ENCODE assay signal across 14 mouse cellular contexts in genomic region chr2:118353916-118354403, GRCm38 (mm10). TPM values are rescaled to one million over a fixed set of nuclear protein-coding genes. Genes with fewer than 3 reads are reported as not detected.
DNase-seq lines count a peak whose midpoint lies in the region; ATAC-seq lines count a peak whose summit lies in the region.
"Had no signal": no experiment of that assay in that cellular context is flagged by ENCODE, and none has a peak within 500 bp of the region (broad histone marks: within the 10 kb centered on the region; RNA-seq: fewer than 3 reads in every experiment).

No protein-coding gene starts in this region.

- no peak overlapping the region for H3K4me3 ChIP-seq in hindbrain, embryonic 11.5 days (ENCODE audit: low read depth, low read length)
- H3K4me3 ChIP-seq in hindbrain, embryonic 14.5 days (replicated peaks; ENCODE audit: low read length) = no peak overlapping the region
- H3K4me3 ChIP-seq: embryonic facial prominence, embryonic 13.5 days; limb, embryonic 15.5 days; lung, embryonic 15.5 days; midbrain, embryonic 12.5 days; neural tube, embryonic 13.5 days had no signal

- no peaks in the 10 kb centered on the region for H3K36me3 ChIP-seq in hindbrain, embryonic 11.5 days (ENCODE audit: control insufficient read depth, insufficient read depth, low read length)
- no peaks in the 10 kb centered on the region for H3K36me3 ChIP-seq in hindbrain, embryonic 14.5 days (replicated peaks; ENCODE audit: control insufficient read depth, insufficient read depth)
- H3K36me3 ChIP-seq: embryonic facial prominence, embryonic 13.5 days; limb, embryonic 15.5 days; lung, embryonic 15.5 days; midbrain, embryonic 12.5 days; neural tube, embryonic 13.5 days had no signal

- WGBS in hindbrain, embryonic 11.5 days = 60% methylated on average over 4 of the region's 4 CpGs
- WGBS in hindbrain, embryonic 14.5 days = 40% methylated on average over 4 of the region's 4 CpGs

- no peaks in the 10 kb centered on the region for H3K4me1 ChIP-seq in hindbrain, embryonic 11.5 days (replicated peaks; ENCODE audit: control insufficient read depth, insufficient read depth, low read length)
- no peaks in the 10 kb centered on the region for H3K4me1 ChIP-seq in hindbrain, embryonic 14.5 days (replicated peaks; ENCODE audit: control insufficient read depth, insufficient read depth, low read length)
- H3K4me1 ChIP-seq: limb, embryonic 15.5 days; lung, embryonic 15.5 days; neural tube, embryonic 13.5 days had no signal

- no peak overlapping the region for H3K27ac ChIP-seq in hindbrain, embryonic 11.5 days (ENCODE audit: low read depth, low read length)
- no peak overlapping the region for H3K27ac ChIP-seq in hindbrain, embryonic 14.5 days
- H3K27ac ChIP-seq: embryonic facial prominence, embryonic 13.5 days; limb, embryonic 15.5 days; lung, embryonic 15.5 days; midbrain, embryonic 12.5 days; neural tube, embryonic 13.5 days had no signal

- H3K27me3 ChIP-seq in hindbrain, embryonic 11.5 days (ENCODE audit: control insufficient read depth, insufficient read depth, low read length) = no peaks in the 10 kb centered on the region
- H3K27me3 ChIP-seq in hindbrain, embryonic 14.5 days (ENCODE audit: control insufficient read depth, insufficient read depth, low read length) = no peaks in the 10 kb centered on the region
- H3K27me3 ChIP-seq: embryonic facial prominence, embryonic 13.5 days; limb, embryonic 15.5 days; lung, embryonic 15.5 days; neural tube, embryonic 13.5 days had no signal

- H3K9me3 ChIP-seq in hindbrain, embryonic 11.5 days (ENCODE audit: control insufficient read depth, low read length) = no peaks in the 10 kb centered on the region
- H3K9me3 ChIP-seq in hindbrain, embryonic 14.5 days (ENCODE audit: control insufficient read depth, low read length) = no peaks in the 10 kb centered on the region
- H3K9me3 ChIP-seq: embryonic facial prominence, embryonic 13.5 days; limb, embryonic 15.5 days; lung, embryonic 15.5 days; midbrain, embryonic 12.5 days; neural tube, embryonic 13.5 days had no signal

- DNase-seq in hindbrain, embryonic 11.5 days (ENCODE audit: low spot score) = peak; percentile 10
- DNase-seq in hindbrain, embryonic 14.5 days (ENCODE audit: low spot score) = no peak
- peak; percentile 22 for DNase-seq in MN1 (ENCODE audit: low spot score)
- peak; percentile 32 to 50 for DNase-seq in kidney, postnatal 4 days
- DNase-seq in cerebellum, postnatal 10 days = no peak
- DNase-seq in lung, adult 18-20 months = no peak
- DNase-seq: cerebellum, postnatal 14 days had no signal

- ATAC-seq in hindbrain, embryonic 11.5 days (ENCODE audit: low FRiP score) = no peak
- ATAC-seq in hindbrain, embryonic 14.5 days (ENCODE audit: low FRiP score) = no peak
- ATAC-seq in common myeloid progenitor, adult 5-6 weeks (replicated peaks; ENCODE audit: low read depth, poor library complexity, severe bottlenecking) = peak; percentile 67
- ATAC-seq: CD4-positive, CD25-positive, alpha-beta regulatory T cell, adult 4 months had no signal

- H3K9ac ChIP-seq in hindbrain, embryonic 11.5 days (ENCODE audit: low read depth, low read length) = no peak overlapping the region
- no peak overlapping the region for H3K9ac ChIP-seq in hindbrain, embryonic 14.5 days
- H3K9ac ChIP-seq: embryonic facial prominence, embryonic 13.5 days; limb, embryonic 15.5 days; lung, embryonic 15.5 days; midbrain, embryonic 12.5 days; neural tube, embryonic 13.5 days had no signal

- no peak overlapping the region for H3K4me2 ChIP-seq in hindbrain, embryonic 11.5 days (replicated peaks; ENCODE audit: low read depth, low read length)
- H3K4me2 ChIP-seq in hindbrain, embryonic 14.5 days (replicated peaks) = no peak overlapping the region
- H3K4me2 ChIP-seq: embryonic facial prominence, embryonic 13.5 days; limb, embryonic 15.5 days; lung, embryonic 15.5 days; midbrain, embryonic 12.5 days; neural tube, embryonic 13.5 days had no signal

RNA-seq across cellular contexts. Expression of gene Gpr176, which starts 19.3 kb away (rescaled TPM):
- 0.59 and 0.82 TPM in 2 replicates for polyA plus RNA-seq in hindbrain, embryonic 11.5 days (2014; fragmentation: Nextera tagmentation; extraction: Ambion mirVana)
- 7.7 and 10.3 TPM in 2 replicates for polyA plus RNA-seq in hindbrain, embryonic 14.5 days (2014; fragmentation: Nextera tagmentation; extraction: Ambion mirVana)
- not detected in 2 replicates for total RNA-seq in common myeloid progenitor, adult 5-6 weeks (2017)

RNA-seq across cellular contexts. Expression of gene Eif2ak4, which starts 34.5 kb away (rescaled TPM):
- polyA plus RNA-seq in hindbrain, embryonic 11.5 days (2014; fragmentation: Nextera tagmentation; extraction: Ambion mirVana) = 11.0 and 11.7 TPM in 2 replicates
- 9.1 and 9.5 TPM in 2 replicates for polyA plus RNA-seq in hindbrain, embryonic 14.5 days (2014; fragmentation: Nextera tagmentation; extraction: Ambion mirVana)
- 14.8 and 21.7 TPM in 2 replicates for total RNA-seq in common myeloid progenitor, adult 5-6 weeks (2017)

Comparison
In these comparisons a context has a peak if more than half of its experiments do, and no peak if none do; other contexts are left out.
1. DNase-seq: peak in hindbrain, embryonic 11.5 days (single experiment), MN1 (single experiment) and kidney, postnatal 4 days (2 of 2); none in hindbrain, embryonic 14.5 days (single experiment), cerebellum, postnatal 10 days (0 of 2) and lung, adult 18-20 months (0 of 2).